Mouse (Mus musculus) embryonic stem cell, embryonic (primary cell): ENCODE data around the gene E130208F15Rik.

ENCODE experiments used
- CTCF ChIA-PET, 4 experiments: fragments of 300-600 bp in 2 of 4; fragments of 350-600 bp in 2 of 4; sonication (Branson Sonifier 250); formaldehyde crosslinking; loops; one replicate each; lab custom pipeline; 2022; ENCODE audit warnings: inconsistent platforms in 2 of 4; lab: Charles Lee
- POLR2A ChIA-PET, 4 experiments: fragments of 300-600 bp in 2 of 4; fragments of 350-600 bp in 2 of 4; sonication (Branson Sonifier 250); formaldehyde crosslinking; loops; one replicate each; lab custom pipeline; 2022; ENCODE audit warnings: antibody characterized with exemption in 4 of 4, inconsistent platforms in 1 of 4; lab: Charles Lee

The E130208F15Rik gene

DNA sequence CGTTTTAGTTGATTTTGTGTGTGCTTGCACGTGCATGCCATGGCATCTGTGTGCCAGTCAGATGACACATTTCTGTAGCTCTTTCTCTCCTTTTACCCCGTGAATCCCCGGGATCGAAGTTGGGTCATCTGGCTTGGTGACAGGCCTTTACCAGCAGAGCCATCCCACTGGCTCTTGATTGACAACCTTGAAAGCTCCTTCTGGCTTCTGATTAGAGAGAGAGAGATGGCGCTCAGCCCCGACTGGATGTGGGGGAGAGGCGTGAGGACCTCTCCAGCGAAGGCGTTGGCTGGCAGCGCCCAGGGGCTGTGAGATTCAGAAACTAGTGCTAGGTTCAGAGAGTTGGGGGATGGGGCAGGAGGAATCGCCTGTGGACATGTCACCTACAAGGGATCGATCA, 27.7 kb upstream of the E130208F15Rik start:
- ChIA-PET CTCF (interaction anchor here in 2 of 4 experiments (0.6 to 1.5 kb wide), 2 partner anchors 12 to 49 kb away, joined by 3 to 4 read pairs; no protein-coding TSS in a partner anchor), POLR2A (interaction anchor here in 2 of 4 experiments (7.8 to 8.8 kb wide), 2 partner anchors 12 kb away, joined by 67 to 84 read pairs; partner anchors contain the start of genes Thap8 (in 2 of the 2) and Wdr62 (in 2 of the 2))

DNA sequence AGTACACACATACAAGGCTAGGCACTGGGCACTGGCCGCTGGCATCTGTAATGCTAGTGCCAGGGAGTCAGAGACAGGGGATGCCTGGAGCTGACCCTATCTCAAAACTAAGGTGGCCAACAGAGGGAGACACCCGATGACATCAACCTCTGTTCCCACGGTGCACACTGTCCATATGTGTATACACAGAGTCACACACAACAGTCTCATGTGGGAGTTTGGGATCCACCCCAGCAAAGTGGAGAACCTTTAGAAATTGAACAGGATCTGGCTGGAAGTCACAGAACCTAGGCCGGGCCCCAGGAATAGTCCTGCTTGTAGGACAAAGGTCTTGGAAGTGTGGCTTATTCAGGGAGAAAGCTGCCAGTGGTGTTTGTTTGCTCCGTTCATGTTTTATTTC, 27.2 kb upstream of the E130208F15Rik start:
- CTCF ChIA-PET, result interaction anchor here in 2 of 4 experiments (0.6 to 1.5 kb wide), 2 partner anchors 12 to 50 kb away, joined by 3 to 4 read pairs; no protein-coding TSS in a partner anchor
- POLR2A ChIA-PET, result interaction anchor here in 2 of 4 experiments (0.8 to 8.8 kb wide), 4 partner anchors 12 to 42 kb away, joined by 3 to 84 read pairs (median 36); partner anchors contain the start of genes Thap8 (in 2 of the 2) and Wdr62 (in 2 of the 2)

GRCm38 (mm10) chr7:30295103-30295502, 26.4 kb upstream of the E130208F15Rik start:
- ChIA-PET POLR2A (interaction anchor here in 3 of 4 experiments (0.7 to 8.8 kb wide), 9 partner anchors 9 to 132 kb away, joined by 3 to 84 read pairs (median 5); partner anchors contain the start of genes Thap8 (in 3 of the 3), Wdr62 (in 3 of the 3) and Alkbh6 (in 1 of the 3)), CTCF (interaction anchor here in 1 of 4 experiments (0.8 to 1.6 kb wide), 3 partner anchors 11 to 41 kb away, joined by 3 to 5 read pairs (median 3); partner anchors contain the start of gene Wdr62)

GRCm38 (mm10) chr7:30296816-30297215, 24.7 kb upstream of the E130208F15Rik start:
- ChIA-PET CTCF (interaction anchor here in 2 of 4 experiments (0.6 to 1.6 kb wide), 2 partner anchors 9 to 197 kb away, joined by 3 to 5 read pairs; no protein-coding TSS in a partner anchor), POLR2A (interaction anchor here in 3 of 4 experiments (0.5 to 8.8 kb wide), 5 partner anchors 10 to 25 kb away, joined by 3 to 84 read pairs (median 3); partner anchors contain the start of genes Thap8 (in 2 of the 3) and Wdr62 (in 2 of the 3))

GRCm38 (mm10) chr7:30297266-30297665, 24.3 kb upstream of the E130208F15Rik start:
- ChIA-PET CTCF (no interaction called here), POLR2A (interaction anchor here in 2 of 4 experiments (0.5 to 8.8 kb wide), 4 partner anchors 10 to 25 kb away, joined by 3 to 84 read pairs (median 35); partner anchors contain the start of genes Thap8 (in 2 of the 2) and Wdr62 (in 2 of the 2))

- ChIA-PET CTCF (interaction anchor here (0.5 to 4.2 kb wide), 35 partner anchors 8 to 777 kb away, joined by 3 to 20 read pairs (median 4); partner anchors contain the start of genes E130208F15Rik (in 2 of the 4), Alkbh6 (in 1 of the 4), Clip3 (in 1 of the 4) and Polr2i (in 1 of the 4)), POLR2A (interaction anchor here (0.6 to 5.3 kb wide), 27 partner anchors 8 to 533 kb away, joined by 3 to 34 read pairs (median 5); partner anchors contain the start of genes Wdr62 (in 4 of the 4), Thap8 (in 3 of the 4), Clip3 (in 2 of the 4) and E130208F15Rik (in 2 of the 4))
Observed at GRCm38 (mm10) chr7:30300914-30301313, 20.6 kb upstream of the E130208F15Rik start.

DNA sequence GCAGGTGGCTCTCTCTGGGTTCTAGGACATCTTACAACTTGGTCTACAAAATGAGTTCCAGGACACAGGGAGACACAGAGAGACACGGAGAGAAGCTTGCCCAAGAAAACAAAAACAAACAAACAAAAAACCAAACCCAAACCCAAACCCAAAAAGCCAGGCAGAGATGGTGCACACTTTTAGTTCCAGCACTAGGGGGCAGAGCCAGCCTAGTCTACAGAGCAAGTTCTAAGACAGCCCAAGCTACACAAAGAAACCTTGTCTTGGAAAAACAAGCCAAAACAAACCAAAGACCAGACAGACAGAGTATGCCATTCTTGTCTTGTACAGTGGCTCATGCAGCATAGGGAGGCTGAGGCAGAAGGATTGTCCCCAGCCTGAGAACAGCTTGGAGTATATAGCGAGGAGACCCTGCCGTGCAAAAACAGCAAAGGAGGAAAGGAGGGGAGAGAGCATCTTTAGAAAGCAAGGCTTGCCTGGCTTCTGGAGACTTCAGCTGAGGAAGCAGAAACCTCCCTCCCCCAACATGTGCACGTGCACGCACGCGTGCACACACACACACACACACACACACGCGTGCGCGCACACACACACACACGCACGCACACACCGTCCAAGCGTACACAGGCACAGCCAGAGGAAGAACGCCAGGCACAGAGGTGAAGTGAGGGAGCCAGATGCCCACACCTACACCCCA, 15.3 kb upstream of the E130208F15Rik start:
- ChIA-PET CTCF (interaction anchor here (0.5 to 1.5 kb wide), 31 partner anchors 8 to 656 kb away, joined by 3 to 10 read pairs (median 3); partner anchors contain the start of genes E130208F15Rik (in 2 of the 4), Clip3 (in 1 of the 4), Hspb6 (in 1 of the 4) and Proser3 (in 1 of the 4)), POLR2A (interaction anchor here in 3 of 4 experiments (0.8 to 1.6 kb wide), 7 partner anchors 8 to 26 kb away, joined by 3 to 7 read pairs (median 4); partner anchors contain the start of genes E130208F15Rik (in 2 of the 3), Syne4 (in 2 of the 3), Wdr62 (in 2 of the 3) and Thap8 (in 1 of the 3))

DNA sequence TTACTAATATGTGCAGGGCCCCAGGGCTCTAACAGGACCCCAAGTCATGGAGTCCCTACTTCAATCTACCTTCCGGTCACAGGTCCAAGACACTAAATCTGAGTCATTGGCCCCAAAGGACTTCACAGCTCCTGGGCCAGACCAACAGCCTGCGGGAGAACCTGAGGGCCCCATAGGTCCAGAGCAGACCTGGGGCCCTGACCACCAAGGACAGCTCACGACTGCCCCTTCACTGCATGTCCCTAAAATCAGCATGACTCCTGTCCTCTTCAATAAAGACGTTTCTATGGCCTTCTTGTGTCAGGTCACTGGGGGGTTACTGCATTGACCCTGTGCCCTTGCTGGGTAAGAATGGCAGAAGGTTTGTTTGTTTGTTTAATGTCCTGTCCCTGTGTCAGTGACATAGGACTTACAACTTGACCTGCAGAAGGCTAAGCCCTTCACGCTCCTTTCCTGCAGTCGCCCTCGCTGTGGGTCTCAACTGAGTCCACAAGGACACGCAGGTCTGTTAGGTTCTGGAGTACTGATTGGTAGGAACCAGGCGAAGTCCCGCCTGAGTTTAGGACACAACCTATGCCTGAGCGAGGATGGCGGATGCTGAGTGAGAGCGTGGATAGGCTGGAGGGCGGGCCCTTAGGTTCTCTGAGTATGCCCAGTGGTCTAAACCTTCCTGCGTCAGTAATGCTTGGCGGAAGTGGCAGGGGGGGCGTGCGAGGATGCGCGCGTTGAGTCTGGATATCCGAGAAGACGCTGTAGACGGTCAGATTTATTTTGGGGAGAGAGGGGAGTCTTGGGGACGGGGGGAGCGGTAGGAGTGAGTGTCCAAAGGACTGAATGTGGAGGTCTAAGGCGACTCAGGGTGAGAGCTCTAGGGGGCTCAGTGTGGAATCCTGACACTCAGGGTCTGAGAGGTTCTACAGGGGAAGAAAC, 13.2 kb upstream of the E130208F15Rik start, which contains the start of gene Alkbh6:
Gene Alkbh6 (plus strand): TSS at position 642 of the 930 bp plus-strand sequence.
- CTCF ChIA-PET, result interaction anchor here in 3 of 4 experiments (0.5 to 1.4 kb wide), 7 partner anchors 7 to 305 kb away, joined by 3 to 5 read pairs (median 3); no protein-coding TSS in a partner anchor

GRCm38 (mm10) chr7:30309395-30310129, 12.0 kb upstream of the E130208F15Rik start:
- POLR2A ChIA-PET, result interaction anchor here in 3 of 4 experiments (0.6 to 4.0 kb wide), 12 partner anchors 9 to 298 kb away, joined by 3 to 22 read pairs (median 4); partner anchors contain the start of genes E130208F15Rik (in 2 of the 3), Wdr62 (in 2 of the 3) and Thap8 (in 1 of the 3)
- CTCF ChIA-PET, result interaction anchor here in 2 of 4 experiments (1.0 to 1.4 kb wide), 4 partner anchors 8 to 26 kb away, joined by 3 to 4 read pairs (median 3); no protein-coding TSS in a partner anchor

More for the DNA sequence above, 13.2 kb upstream of the E130208F15Rik start, which contains the start of gene Alkbh6:
- POLR2A ChIA-PET, result interaction anchor here in 3 of 4 experiments (0.5 to 4.0 kb wide), 15 partner anchors 8 to 299 kb away, joined by 3 to 22 read pairs (median 4); partner anchors contain the start of genes E130208F15Rik (in 2 of the 3), Wdr62 (in 2 of the 3), Polr2i (in 1 of the 3) and Tbcb (in 1 of the 3)

GRCm38 (mm10) chr7:30310136-30310535, 11.4 kb upstream of the E130208F15Rik start:
- ChIA-PET POLR2A (interaction anchor here in 2 of 4 experiments (0.7 to 4.0 kb wide), 4 partner anchors 10 to 28 kb away, joined by 3 to 22 read pairs (median 7); partner anchors contain the start of gene E130208F15Rik (in 2 of the 2)), CTCF (interaction anchor here in 2 of 4 experiments (1.2 to 1.7 kb wide), 3 partner anchors 9 kb away, joined by 3 to 6 read pairs (median 3); no protein-coding TSS in a partner anchor)

GRCm38 (mm10) chr7:30313666-30314320, 7.7 kb upstream of the E130208F15Rik start:
- CTCF ChIA-PET, result interaction anchor here (0.6 to 3.7 kb wide), 12 partner anchors 8 to 660 kb away, joined by 3 to 11 read pairs (median 4); no protein-coding TSS in a partner anchor

GRCm38 (mm10) chr7:30314721-30315155, 6.8 kb upstream of the E130208F15Rik start, which contains the start of gene Syne4:
TSS of gene Syne4 (plus strand) at chr7:30314807.
- POLR2A ChIA-PET, result interaction anchor here in 3 of 4 experiments (0.6 to 2.6 kb wide), 17 partner anchors 9 to 493 kb away, joined by 3 to 12 read pairs (median 3); partner anchors contain the start of genes Thap8 (in 2 of the 3), Wdr62 (in 2 of the 3), Haus5 (in 1 of the 3) and Lrfn3 (in 1 of the 3)
- CTCF ChIA-PET, result interaction anchor here in 2 of 4 experiments (0.7 to 3.7 kb wide), 8 partner anchors 8 to 22 kb away, joined by 3 to 11 read pairs (median 4); no protein-coding TSS in a partner anchor

More at GRCm38 (mm10) chr7:30313666-30314320, 7.7 kb upstream of the E130208F15Rik start:
- POLR2A ChIA-PET, result interaction anchor here in 3 of 4 experiments (0.5 to 2.6 kb wide), 18 partner anchors 8 to 403 kb away, joined by 3 to 12 read pairs (median 5); partner anchors contain the start of genes Thap8 (in 3 of the 3), Wdr62 (in 3 of the 3) and E130208F15Rik (in 2 of the 3)

- POLR2A ChIA-PET, result interaction anchor here in 3 of 4 experiments (0.5 to 2.6 kb wide), 7 partner anchors 16 to 147 kb away, joined by 3 to 12 read pairs (median 3); partner anchors contain the start of genes Lrfn3 (in 1 of the 3), Thap8 (in 1 of the 3), Tyrobp (in 1 of the 3) and Wdr62 (in 1 of the 3)
- CTCF ChIA-PET, result interaction anchor here in 2 of 4 experiments (0.6 to 3.7 kb wide), 2 partner anchors 16 to 195 kb away, joined by 3 to 11 read pairs; no protein-coding TSS in a partner anchor
Observed at GRCm38 (mm10) chr7:30315559-30316529, 5.7 kb upstream of the E130208F15Rik start.
